Mouse (Mus musculus): ENCODE results near the gene Arf4.
A peak's percentile ranks its signal among the peaks of the same experiment; 100 is the strongest.

Arf4 gene

DNA sequence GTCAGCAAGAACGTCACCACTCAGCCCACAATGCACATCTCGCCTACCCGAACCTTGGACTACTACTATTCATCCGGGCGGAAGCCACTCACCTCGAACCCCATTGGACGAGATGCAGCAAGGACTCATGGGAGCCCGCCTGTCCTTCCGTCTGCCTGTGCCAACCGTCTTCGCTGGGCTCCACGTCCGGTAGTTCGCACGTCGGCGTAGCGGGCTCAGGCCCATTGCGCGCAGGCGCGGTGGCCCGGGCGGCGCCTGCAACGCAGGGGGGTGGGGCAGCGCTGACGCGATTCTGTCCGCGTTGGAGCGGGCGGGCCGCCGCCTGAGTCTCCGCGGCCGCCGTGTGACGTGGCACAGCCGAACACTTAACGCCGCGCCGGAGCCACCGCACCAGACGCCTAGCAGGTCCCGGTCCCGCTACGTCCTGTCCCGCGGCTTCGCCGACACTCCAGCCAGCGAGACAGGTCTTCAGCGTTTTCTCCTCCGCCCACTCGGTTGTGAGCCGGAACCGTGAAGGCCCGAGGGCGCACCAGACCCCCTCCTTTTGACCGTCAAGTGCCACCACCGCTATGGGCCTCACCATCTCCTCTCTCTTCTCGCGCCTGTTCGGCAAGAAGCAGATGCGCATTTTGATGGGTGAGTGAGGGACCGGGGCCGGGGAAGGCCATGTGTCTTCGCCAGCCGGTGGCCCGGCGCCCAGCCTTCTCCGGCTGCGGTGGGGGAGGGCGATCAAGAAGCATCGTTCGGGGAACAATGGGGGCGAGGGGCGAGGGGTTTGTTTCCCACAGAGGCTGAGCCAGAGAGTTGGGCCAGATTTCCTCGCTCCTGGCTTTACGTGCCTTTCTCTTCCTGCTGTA lies at the start of gene Arf4:
Gene Arf4 (plus strand): TSS at position 224 of the 857 bp plus-strand sequence.
- DNase-seq, result peak; percentile 97 to 98

DNA sequence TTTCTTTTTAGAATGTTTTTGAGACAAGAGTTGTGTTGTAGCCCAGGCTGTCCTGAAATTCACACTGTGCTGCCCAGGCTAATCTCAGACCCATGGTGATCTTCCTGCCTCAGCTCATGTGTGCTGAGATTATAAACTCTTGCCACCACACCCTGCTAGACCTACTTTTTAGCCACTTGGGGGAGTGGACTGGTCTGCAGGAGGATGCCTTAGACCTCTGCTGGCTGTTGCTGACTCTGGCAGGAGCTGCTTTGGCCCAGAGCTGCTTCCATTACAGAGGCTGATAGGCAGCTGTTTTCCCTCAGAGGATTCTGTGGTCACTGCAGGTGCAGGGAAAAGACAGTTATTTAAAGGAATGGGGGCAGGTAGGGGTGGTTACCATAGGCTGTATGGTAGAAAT lies 46.5 kb upstream of the Arf4 start:
- DNase-seq, result no peak

DNA sequence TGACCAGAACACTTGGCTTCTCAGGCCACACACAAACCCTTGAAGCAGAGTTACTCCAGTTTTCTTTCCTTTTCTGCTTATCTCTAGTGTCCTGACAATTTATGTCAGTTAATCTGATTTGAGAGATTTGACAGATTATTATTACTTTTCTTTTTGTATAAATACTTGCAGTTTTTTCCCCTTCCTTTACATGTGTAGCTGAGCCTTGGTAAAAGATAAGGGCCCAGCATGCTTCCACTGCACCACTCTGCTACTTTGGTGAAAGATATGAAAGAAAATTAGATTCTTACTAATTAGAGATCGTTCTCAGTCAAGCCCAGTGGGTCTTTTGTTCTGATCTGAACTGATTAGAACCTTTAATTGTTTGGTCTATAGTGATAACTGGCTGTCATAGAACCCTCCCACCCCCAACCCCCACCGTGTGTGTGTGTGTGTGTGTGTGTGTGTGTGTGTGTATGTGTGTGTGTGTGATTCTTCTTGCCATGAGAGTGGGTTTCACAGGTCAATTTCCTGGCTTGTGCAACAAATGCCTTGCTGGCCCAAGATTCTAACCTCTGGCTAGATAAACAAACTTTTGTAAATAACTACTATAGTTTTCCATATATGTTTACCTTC lies 44.5 kb upstream of the Arf4 start:
- DNase-seq, result no peak

DNA sequence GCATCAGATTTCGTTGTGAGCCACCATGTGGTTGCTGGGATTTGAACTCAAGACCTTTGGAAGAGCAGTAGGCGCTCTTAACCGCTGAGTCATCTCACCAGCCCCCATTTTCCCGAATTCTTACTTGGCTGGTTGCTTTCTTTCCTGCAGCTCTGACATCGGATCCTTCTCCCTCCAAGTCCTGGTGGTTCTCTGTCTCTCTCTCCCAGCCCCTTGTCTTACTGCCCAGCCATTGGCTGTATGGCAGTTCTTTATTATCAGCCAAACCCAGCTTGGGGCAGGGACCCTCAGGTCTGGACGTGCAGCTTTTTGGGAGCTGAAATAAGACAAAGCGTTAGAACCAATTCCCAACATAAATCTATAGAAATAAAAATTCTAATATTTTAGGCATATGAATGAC lies 42.7 kb upstream of the Arf4 start:
- DNase-seq, result no peak

DNA sequence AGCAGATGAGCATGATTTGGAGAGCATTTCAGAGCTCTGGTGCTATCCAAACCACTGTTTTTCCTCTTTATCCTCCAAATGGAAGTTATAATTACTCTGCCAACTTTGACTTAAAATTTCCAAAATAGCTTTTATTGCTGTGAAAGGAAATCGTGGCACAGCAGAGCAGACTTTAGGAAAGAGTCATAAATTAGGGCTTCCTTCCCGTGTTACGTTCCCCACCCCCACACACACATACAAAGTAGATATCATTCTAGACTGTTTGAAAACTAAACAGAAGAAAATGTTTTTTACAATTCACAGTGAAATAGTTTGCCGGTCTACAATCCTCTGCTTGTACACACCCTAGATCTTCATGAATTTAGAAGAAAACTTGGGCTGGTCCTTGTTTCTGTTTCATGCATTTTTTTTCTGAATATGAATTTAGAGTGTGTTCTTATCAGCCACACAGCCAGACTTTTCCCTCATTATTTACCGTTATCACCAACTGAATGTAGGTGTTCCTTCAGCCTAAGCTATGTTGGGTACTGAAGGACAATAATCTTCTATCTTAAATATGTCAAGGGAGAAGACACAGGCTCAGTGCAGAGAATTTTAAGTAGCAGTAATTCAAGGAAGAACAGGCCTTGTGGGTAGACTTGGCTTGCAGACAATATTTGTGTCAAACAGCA lies 42.0 kb upstream of the Arf4 start:
- DNase-seq, result no peak

DNA sequence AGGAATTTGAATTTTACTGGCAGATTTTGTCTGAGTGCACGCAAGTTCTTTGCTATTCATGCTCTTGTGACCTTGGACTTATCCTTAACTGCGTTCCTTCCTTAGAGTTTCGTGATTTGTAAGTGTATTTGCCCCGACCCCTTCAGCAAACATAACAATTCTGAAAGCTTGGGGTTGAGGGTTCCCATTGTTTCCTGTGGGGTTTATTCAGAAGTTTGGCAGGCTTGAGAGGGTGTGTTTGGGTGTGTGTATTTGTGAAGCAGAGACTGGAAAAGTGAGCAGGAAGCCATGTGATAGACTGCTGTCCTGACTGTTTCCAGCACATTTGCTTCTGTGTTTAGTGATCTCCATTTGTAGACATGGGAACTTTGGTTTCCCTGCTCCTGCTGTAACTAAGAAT lies 32.5 kb upstream of the Arf4 start:
- DNase-seq, result no peak

DNA sequence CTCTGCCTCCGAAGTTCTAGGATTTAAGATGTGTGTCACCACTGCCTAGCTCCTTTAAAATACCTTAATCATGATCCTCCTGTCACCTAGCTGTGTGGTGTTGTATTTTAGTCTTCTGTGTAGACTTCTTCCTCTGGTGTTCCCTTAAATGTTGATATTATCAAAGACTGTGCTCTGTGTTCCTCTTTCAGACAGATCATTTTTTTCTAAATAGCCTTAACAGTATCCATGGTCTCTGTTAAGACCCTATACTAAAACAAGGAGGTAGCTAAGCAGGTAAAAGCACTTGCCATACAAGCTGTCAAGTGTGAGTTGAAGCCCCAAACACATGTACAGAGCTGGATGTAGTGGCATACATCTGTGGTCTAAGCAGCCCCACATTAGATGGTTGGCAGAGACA lies 28.2 kb upstream of the Arf4 start:
- no peak for DNase-seq

DNA sequence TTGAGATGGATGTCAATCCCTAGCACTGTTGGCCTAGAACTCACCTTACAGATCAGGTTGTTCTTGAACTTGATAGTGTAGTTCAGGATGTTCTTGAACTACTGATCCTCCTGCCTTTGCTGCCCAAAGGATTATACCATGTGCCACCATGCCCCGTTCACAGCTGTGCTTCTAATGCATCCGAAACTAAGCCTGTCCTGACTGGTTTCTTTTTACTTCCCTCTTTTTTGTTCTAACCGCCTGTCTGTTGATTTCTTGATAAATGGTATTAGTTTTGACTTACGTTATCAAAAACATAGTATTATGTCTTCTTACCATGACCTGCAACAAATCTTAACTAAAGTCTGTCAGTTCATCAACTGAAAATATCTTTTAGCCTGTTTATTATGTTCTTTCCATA lies 27.2 kb upstream of the Arf4 start:
- DNase-seq, result no peak

DNA sequence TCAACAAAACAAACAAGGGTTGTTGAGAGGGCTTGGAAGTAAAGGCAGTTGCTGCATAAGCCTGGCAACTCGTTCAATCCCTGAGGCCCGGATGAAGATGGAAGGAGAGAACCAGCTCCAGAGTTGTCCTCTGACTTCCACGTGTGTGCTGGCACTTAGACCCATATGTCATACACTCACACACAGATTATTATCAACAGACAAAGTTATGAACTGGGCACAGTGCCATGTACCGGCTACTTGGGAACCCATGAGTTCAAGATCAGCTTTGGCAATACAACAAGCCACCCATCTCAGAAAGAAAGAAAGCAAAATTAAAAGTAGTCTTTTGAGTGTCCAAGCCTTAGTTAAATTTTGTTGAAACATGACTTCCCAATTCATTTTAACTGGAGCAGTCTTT lies 12.6 kb upstream of the Arf4 start:
- DNase-seq, result no peak

DNA sequence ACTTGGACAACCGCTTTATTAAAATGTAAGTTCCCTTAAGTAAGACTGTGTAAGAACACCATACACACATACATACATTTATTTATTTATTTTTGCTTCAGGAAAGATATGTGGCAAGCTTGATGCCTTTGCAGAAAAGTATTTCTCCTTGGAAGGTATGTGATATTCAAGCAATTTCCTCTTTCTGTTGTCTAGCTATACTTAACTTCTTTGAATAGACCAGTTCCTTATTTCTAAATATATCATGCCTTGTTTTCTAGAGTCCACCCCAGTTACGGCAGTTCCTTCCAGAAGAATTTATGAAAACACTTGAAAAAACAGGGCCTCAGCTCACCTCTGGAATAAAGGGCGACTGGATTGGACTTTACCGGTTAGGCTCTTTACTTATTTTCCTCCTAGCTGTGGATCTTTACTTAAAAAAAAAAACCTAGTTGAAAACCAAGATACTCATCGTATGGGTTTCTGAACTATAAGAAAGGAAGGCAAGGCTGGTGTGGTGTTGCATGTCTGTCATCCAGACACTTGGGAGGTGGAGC lies 11.2 kb upstream of the Arf4 start:
- DNase-seq, result peak; percentile 28 to 33

DNA sequence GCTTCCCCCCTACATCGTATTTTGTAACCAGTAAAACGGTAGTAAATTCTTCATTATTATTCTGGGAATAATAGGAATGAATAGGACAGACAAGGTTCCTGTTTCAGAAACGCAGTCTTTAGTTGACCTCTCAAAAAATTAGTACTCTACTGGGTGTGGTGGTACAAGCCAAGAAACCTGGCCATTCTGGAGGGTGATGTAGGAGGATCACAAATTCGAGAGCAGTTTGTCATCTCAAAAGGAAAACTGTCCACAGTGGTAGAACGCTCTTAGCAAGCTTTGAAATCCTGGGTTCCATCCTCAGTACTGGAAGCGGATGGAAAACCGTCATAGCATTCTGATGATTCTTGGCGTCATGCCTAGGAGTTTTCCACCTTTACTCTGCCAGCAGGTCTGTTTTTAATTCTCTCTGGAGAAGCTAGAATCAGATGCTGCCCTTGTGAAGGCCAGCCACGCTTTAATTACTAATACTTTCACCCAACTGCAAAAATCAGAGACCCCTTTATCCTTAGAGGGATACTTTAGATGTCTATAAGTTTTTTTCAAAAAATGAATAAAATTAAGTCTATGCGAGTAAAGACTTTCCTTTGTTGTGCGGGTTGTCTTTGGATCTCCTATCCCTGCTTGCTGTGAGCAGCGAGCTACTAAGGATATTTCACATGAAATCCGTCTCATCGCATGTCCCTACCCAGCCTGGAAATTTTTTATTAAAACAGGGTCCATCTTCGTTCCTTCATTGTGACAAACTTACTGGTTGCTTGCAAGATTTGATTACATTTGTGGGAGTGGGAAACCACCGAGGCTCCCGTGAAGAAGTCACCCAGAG lies 636 bp upstream of the Arf4 start:
- DNase-seq, result no peak

DNA sequence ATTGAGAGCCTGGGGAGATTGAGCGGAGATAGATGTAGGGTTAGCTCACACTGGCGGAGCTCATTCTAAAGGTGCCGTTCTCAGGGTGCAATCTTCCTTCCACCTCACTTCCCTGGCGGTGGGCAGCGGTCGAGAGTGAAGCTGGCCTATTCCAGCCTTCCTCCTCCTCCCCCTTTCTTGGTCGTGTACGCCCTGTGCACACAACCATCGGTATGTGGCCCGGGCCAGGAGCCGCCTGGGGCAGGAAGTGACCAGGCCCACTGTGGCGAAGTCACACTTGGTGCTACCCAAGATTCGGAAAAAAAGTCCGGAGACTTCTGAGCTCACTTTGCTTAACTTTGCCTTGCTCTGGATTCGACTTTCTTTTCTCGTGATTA lies 822 bp downstream of the Arf4 start:
- DNase-seq, result peak; percentile 62 to 63

DNA sequence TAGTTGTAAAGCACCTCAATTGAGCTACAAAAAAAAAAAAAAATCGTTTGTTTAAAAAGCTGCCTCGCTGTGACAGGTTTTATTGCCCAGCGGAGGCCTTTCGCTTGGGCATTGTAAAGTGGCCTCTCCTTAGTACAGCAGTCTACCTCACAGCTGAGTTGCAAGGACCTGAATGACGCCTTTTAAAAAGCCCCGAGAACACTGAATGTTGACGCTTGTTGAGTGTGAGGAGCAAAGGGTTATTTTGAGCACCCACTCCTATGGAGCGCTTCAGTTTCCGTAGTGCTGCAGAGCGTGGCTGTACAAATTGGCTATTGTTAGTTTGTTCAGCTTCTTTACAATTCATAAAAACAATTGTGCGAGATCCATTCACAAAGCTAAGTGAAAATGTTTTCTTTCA lies 1.4 kb downstream of the Arf4 start:
- no peak for DNase-seq

DNA sequence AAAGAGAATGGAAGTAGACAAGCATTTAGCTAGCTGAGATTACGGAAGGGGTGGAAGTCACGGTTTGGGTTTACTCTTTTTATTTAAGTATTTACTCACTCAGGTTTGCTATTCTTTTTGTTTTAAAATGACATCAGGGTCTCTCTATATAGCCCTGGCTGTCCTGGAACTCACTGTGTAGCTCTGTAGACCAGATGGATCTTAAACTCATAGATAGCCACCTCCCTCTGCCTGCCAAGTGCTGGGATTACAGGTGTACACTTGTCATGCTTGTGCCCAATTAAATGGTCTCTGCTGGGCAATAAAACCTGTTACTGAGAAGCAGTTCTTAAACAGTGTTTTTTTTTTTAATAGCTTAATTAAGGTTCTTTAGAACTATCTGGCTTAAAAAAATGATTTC lies 2.1 kb downstream of the Arf4 start:
- DNase-seq, result peak in 1 of 2 experiments; percentile 41

DNA sequence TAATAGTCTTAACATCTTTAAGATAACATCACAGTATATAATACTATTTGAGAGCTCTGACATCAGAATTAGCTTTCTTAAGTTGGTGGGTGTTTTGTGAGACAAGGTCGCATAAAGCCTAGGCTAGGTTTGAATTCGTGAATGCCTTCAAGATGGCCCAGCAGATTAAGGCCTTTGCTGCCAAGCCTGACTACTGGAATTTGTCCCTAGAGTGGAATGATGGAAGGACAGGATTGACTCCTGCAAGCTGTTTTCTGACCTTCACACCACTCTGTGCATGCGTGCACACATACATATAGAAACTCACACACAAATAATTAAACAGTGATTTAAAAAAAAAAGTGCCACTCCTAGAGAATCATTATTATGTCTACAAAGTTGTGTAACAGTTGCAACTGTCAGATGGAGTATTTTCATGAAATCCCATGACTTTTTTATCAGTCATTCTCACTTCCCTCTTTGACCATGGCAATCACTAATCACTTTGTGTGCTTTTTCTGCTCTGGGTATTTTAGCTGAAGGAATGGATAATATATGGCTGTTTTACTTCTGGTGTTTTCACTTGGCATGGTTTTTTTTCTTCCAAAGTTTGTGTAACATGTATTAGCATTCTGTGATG lies 5.2 kb downstream of the Arf4 start:
- no peak for DNase-seq

DNA sequence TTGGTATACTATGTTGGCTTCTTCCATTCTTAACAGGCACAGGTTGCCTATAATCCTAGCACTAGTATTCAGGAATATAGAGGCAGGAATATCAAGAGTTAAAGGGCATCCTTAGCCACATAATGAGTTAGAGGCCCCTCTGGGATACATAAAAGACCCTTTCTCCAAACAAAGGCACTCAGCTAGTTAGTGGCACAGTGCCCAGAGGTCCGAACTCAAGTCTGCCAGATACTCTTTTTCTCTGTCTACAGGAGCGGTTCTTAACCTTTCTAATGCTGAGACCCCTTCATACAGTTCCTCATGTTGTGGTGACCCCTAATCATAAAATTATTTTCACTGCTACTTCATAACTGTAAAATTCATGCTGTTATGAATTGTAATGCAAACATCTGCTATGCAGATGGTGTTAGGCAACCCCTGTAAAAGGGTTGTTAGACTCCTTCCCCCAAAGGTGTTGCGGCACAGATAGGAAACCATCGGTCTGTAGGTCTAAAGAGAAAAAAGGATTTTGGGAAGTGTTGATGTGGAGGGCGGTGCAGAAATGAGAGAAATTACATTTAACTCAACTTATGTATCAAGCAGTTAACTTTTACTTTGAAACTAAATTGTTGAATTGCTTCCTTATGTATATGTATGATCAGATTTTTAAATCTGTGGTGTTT lies 8.2 kb downstream of the Arf4 start:
- no peak for DNase-seq

DNA sequence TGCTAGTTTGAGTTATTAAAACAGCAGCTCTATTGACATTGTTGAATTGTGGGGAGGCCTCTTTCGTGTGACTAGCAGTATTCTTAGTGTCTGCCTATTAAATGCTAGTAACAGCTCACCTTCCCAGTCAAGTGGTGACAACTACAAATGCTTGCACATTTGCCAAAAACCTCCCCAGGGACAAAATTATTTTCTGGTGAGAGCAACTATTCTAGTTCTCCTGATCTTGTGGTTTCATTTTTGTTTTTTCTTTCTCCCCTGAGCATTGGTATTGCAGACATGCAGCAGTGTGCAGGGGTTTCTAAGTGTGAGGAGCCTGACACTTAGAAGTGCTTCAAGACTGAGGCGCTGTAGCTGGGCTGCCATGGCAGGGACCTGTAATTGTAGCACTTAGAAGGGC lies 9.9 kb downstream of the Arf4 start:
- DNase-seq, result no peak

DNA sequence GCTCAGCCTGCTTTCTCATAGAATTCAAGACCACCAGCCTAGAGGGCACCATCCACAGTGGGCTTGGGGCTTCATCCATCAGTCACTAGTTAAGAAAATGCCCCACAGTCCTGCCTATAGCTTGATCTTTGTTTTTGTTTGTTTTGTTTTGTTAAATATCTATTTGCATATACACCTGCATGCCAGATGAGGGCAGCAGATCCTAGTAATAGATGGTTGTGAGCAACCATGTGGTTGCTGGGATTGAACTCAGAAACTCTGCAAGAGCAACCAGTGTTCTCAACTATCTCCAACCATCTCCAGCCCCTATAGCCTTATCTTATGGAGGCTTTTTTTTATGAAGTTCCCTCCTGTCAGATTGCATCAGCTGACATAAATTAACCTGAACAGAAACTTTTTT lies 14.0 kb downstream of the Arf4 start:
- peak; percentile 48 to 54 for DNase-seq

DNA sequence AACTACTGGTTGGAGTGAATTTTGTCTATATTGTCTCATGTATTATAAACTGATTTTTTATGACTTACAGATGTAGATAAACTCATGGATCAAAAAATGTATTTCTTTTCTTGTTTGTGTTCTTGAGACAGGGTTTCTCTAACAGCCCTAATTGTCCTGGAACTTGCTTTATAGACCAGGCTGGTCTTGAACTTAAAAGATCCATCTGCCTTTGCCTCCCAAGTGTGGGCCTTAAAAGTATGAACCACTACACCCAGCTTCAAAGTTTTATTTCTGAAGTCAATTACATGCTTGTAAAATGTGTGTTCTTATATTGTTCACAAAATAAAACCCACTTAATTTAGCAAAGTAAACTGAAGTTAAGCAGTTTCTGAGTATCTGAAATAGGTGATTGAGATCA lies 20.3 kb downstream of the Arf4 start:
- no peak for DNase-seq

DNA sequence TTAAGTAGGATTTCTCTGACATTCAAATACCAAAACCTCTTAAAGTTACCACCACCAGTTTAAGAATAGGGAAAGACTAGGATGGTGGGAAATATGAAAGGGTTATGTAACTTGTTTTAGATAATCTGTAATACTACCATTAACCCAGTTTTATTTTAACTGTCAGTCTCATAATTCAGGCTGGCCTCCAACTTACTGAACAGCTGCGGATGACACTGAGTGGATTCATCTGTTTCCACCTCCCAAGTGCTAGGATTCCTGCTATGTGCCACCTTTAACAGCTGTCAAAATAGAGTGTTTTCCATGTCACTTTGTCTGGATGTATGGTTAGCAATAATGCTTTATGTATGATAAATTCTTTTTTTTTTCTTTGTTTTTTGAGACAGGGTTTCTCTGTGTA lies 22.4 kb downstream of the Arf4 start:
- no peak for DNase-seq

DNA sequence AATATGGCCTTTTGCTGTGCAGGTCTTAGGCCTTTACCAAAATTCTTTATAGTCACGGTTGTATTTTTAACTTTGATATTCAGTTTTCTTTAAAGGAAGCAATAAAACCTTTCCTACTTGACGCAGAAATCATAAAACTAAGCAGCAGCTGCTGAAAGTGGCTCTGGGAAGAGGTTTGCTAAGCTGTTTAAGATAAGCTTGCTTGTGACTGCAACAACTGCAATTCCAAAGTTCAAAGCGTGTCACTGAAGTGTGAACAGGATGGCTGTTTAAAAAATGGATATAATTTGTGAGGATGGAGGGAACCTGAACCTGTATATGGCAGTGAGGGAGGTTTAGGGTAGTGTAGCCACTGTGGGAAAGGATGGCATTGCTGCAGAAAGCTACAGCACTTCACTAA lies 24.1 kb downstream of the Arf4 start:
- no peak for DNase-seq

DNA sequence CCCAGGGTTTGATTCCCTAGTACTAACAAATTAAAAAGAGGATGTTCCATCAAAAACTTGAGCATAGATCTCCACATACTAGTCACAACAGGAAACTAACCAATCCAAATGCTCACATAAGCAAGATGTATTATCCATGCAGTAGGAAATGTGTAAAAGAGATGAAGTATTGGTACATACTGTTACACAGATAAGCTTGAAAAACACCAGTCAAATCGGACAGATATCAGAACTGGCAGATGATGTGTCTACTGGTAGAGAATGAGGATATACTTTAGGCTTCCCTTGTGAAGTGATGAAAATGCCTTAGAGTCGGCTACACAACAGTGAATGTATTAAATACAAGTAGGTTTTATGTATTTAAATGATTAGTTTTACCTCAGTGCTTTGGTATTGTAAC lies 24.6 kb downstream of the Arf4 start:
- DNase-seq, result no peak
